Mouse (Mus musculus) kidney, embryonic 15.5 days (tissue): ENCODE results near the gene Mzf1. TPM values are rescaled to one million over a fixed set of nuclear protein-coding genes. Genes with fewer than 3 reads are reported as not detected.

Experiments used
- ATAC-seq: fragments of 200-750 bp; cut with Nextera tagmentation; replicated peaks from 2 replicates; pipeline ENCODE4 v1.8.0; 2017; ENCODE audit warnings: moderate TSS enrichment; ENCODE audit not compliant: low FRiP score
- H3K27ac ChIP-seq: fragments of 300-500 bp; sonication (generic); 2 replicates; pipeline ENCODE4 v1.5.1; 2015; ENCODE audit warnings: mild to moderate bottlenecking, inconsistent platforms
- H3K27me3 ChIP-seq: fragments of 300-500 bp; sonication (generic); 2 replicates; pipeline ENCODE4 v1.6.1; 2015; ENCODE audit warnings: inconsistent platforms
- H3K36me3 ChIP-seq: fragments of 300-500 bp; sonication (generic); 2 replicates; pipeline ENCODE4 v1.6.1; 2015; ENCODE audit warnings: inconsistent platforms
- H3K4me1 ChIP-seq: fragments of 300-500 bp; sonication (generic); 2 replicates; pipeline ENCODE4 v1.6.1; 2015; ENCODE audit warnings: inconsistent platforms
- H3K4me2 ChIP-seq: fragments of 300-500 bp; sonication (generic); 2 replicates; pipeline ENCODE4 v1.6.1; 2015; ENCODE audit warnings: moderate library complexity, mild to moderate bottlenecking, inconsistent platforms
- H3K4me3 ChIP-seq: fragments of 300-500 bp; sonication (generic); replicated peaks from 2 replicates; pipeline ENCODE4 v1.5.1; 2015; ENCODE audit warnings: mild to moderate bottlenecking, inconsistent platforms
- H3K9ac ChIP-seq: fragments of 300-500 bp; sonication (generic); 2 replicates; pipeline ENCODE4 v1.6.1; 2015; ENCODE audit warnings: mild to moderate bottlenecking, inconsistent platforms
- H3K9me3 ChIP-seq: fragments of 300-500 bp; sonication (generic); replicated peaks from 2 replicates; pipeline ENCODE4 v1.6.1; 2016; ENCODE audit warnings: inconsistent platforms
- WGBS: fragments of 180-500 bp; shearing (Covaris S2); methylation state at CpG from one replicate; pipeline ENCODE4 v1.1.7; 2015; ENCODE audit warnings: mixed read lengths; 5-methylcytosine and 5-hydroxymethylcytosine counted together
- polyA plus RNA-seq: library from polyadenylated mRNA; unstranded; fragments of >200 nt; fragmentation: Nextera tagmentation; extraction: Ambion mirVana; gene quantifications from 2 replicates; pipeline ENCODE4 v1.2.1, GENCODE M21; 2015

Gene Mzf1
- polyA plus RNA-seq, 1 experiment from 2014 or later: 4.3 TPM

DNA sequence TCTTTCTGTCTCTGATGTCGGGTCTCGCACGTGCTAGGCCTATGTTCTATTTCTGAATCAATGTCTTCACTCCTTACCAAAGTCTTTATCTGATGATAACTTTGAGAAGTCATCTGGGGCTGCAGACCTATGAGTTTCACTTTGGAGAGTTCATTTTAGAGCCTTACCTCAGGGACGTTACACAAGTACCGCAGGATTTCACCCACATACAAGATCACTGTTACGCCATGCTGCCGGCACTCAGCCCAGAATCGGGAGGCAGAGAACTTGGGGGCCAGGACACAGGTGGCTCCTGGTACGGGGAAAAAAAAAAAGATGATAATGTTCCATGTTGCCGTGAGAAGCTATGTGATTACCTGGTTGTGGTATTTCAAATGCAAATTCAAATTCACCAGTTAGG, 61.4 kb downstream of the Mzf1 start:
- H3K36me3 ChIP-seq: no peaks in the 10 kb centered on the region
- H3K9ac ChIP-seq: no peak overlapping the region
- ATAC-seq: no peak
- no peaks in the 10 kb centered on the region for H3K27me3 ChIP-seq
- no peak overlapping the region for H3K4me2 ChIP-seq
- H3K9me3 ChIP-seq: no peaks in the 10 kb centered on the region
- H3K27ac ChIP-seq: no peak overlapping the region
- H3K4me3 ChIP-seq: no peak overlapping the region
- H3K4me1 ChIP-seq: no peaks in the 10 kb centered on the region
- 88% methylated on average over 10 of the region's 10 CpGs for WGBS

Other genes with a start within 250 kb of the Mzf1 start
- gene Zfp329, start 235.9 kb downstream of the Mzf1 start, polyA plus RNA-seq: 15.8 and 16.4 TPM in 2 replicates
- gene Zfp110, start 220.0 kb downstream of the Mzf1 start, polyA plus RNA-seq: 32.3 and 34.0 TPM in 2 replicates
- 3.7 and 3.8 TPM in 2 replicates for gene Zfp128, start 173.6 kb downstream of the Mzf1 start, polyA plus RNA-seq
- gene Zscan22, start 156.9 kb downstream of the Mzf1 start, polyA plus RNA-seq: 19.3 and 19.9 TPM in 2 replicates
- gene Rps5, start 132.5 kb downstream of the Mzf1 start, polyA plus RNA-seq: 1,034 and 1,085 TPM in 2 replicates
- gene Rnf225, start 127.3 kb downstream of the Mzf1 start, polyA plus RNA-seq: 0.45 and 0.77 TPM in 2 replicates
- gene Zfp324, start 88.9 kb downstream of the Mzf1 start, polyA plus RNA-seq: 9.8 and 11.4 TPM in 2 replicates
- 11.2 and 13.3 TPM in 2 replicates for gene Zfp446, start 76.9 kb downstream of the Mzf1 start, polyA plus RNA-seq
- 0.15 and 0.44 TPM in 2 replicates for gene Slc27a5, start 56.6 kb downstream of the Mzf1 start, polyA plus RNA-seq
- 283 and 298 TPM in 2 replicates for gene Trim28, start 55.6 kb downstream of the Mzf1 start, polyA plus RNA-seq
- 22.1 and 24.8 TPM in 2 replicates for gene Zbtb45, start 44.7 kb downstream of the Mzf1 start, polyA plus RNA-seq
- 144 and 146 TPM in 2 replicates for gene Chmp2a, start 20.0 kb downstream of the Mzf1 start, polyA plus RNA-seq
- 113 and 114 TPM in 2 replicates for gene Ube2m, start 16.5 kb downstream of the Mzf1 start, polyA plus RNA-seq
- not detected in 2 replicates for gene Vmn1r85, start 40.4 kb upstream of the Mzf1 start, polyA plus RNA-seq
- not detected in 2 replicates for gene Vmn1r86, start 65.2 kb upstream of the Mzf1 start, polyA plus RNA-seq
- gene Vmn1r87, start 85.4 kb upstream of the Mzf1 start, polyA plus RNA-seq: not detected in 2 replicates
- not detected in 2 replicates for gene Vmn1r88, start 104.8 kb upstream of the Mzf1 start, polyA plus RNA-seq
- gene Vmn1r89, start 158.3 kb upstream of the Mzf1 start, polyA plus RNA-seq: not detected in 2 replicates
- gene Lig1, start 222.5 kb upstream of the Mzf1 start, polyA plus RNA-seq: 109 and 110 TPM in 2 replicates
- gene Zswim9, start 224.0 kb upstream of the Mzf1 start, polyA plus RNA-seq: 8.8 and 13.0 TPM in 2 replicates